Mouse (Mus musculus): ENCODE data around the gene Sh3rf3. TPM values are rescaled to one million over a fixed set of nuclear protein-coding genes. Genes with fewer than 3 reads are reported as not detected.

The Sh3rf3 gene
- total RNA-seq, 2 experiments from 2014 or later: 83.7 to 97.9 TPM

GRCm38 (mm10) chr10:59116331-59116730 is 303.2 kb downstream of the Sh3rf3 start:
- peak in 1 of 2 experiments; percentile 13 for DNase-seq (ENCODE audit: extremely low spot score in 1 of 2, low spot score in 2 of 2)
- intact Hi-C loops (cut with DNase I): loop anchor here (10.0 kb wide), 1 partner anchor 172 kb away; no protein-coding TSS in a partner anchor

- intact Hi-C loops (cut with DNase I): loop anchor here (10.0 kb wide), 1 partner anchor 173 kb away; no protein-coding TSS in a partner anchor
Measured at GRCm38 (mm10) chr10:59117555-59117954, 304.4 kb downstream of the Sh3rf3 start.

GRCm38 (mm10) chr10:59119001-59119400 is 305.8 kb downstream of the Sh3rf3 start:
- intact Hi-C loops (cut with DNase I): loop anchor here (10.0 kb wide), 1 partner anchor 174 kb away; no protein-coding TSS in a partner anchor
- DNase-seq (ENCODE audit: extremely low spot score in 1 of 2, low spot score in 2 of 2): no peak

More at GRCm38 (mm10) chr10:59117555-59117954, 304.4 kb downstream of the Sh3rf3 start:
- DNase-seq (ENCODE audit: extremely low spot score in 1 of 2, low spot score in 2 of 2): peak in 1 of 2 experiments; percentile 12

GRCm38 (mm10) chr10:59119811-59120210 is 306.7 kb downstream of the Sh3rf3 start:
- intact Hi-C loops (cut with DNase I): loop anchor here (10.0 kb wide), 1 partner anchor 175 kb away; no protein-coding TSS in a partner anchor
- peak in 1 of 2 experiments; percentile 1 for DNase-seq (ENCODE audit: extremely low spot score in 1 of 2, low spot score in 2 of 2)

GRCm38 (mm10) chr10:59125497-59125896 is 312.3 kb downstream of the Sh3rf3 start:
- DNase-seq (ENCODE audit: extremely low spot score in 1 of 2, low spot score in 2 of 2): no peak
- intact Hi-C loops (cut with DNase I): no loop called here

- DNase-seq (ENCODE audit: extremely low spot score in 1 of 2, low spot score in 2 of 2): no peak
- intact Hi-C loops (cut with DNase I): no loop called here
Measured at GRCm38 (mm10) chr10:59127637-59128036, 314.5 kb downstream of the Sh3rf3 start.

- intact Hi-C loops (cut with DNase I): no loop called here
- DNase-seq (ENCODE audit: extremely low spot score in 1 of 2, low spot score in 2 of 2): no peak
Measured at GRCm38 (mm10) chr10:59131926-59132628, 318.9 kb downstream of the Sh3rf3 start.

- no peak for DNase-seq (ENCODE audit: extremely low spot score in 1 of 2, low spot score in 2 of 2)
- intact Hi-C loops (cut with DNase I): no loop called here
Measured at GRCm38 (mm10) chr10:59133478-59134009, 320.4 kb downstream of the Sh3rf3 start.

GRCm38 (mm10) chr10:59149956-59150383 is 336.8 kb downstream of the Sh3rf3 start:
- DNase-seq (ENCODE audit: extremely low spot score in 1 of 2, low spot score in 2 of 2): peak in 1 of 2 experiments; percentile 59

GRCm38 (mm10) chr10:59150938-59151657 is 337.9 kb downstream of the Sh3rf3 start:
- no peak for DNase-seq (ENCODE audit: extremely low spot score in 1 of 2, low spot score in 2 of 2)
- intact Hi-C loops (cut with DNase I): no loop called here

More at GRCm38 (mm10) chr10:59149956-59150383, 336.8 kb downstream of the Sh3rf3 start:
- intact Hi-C loops (cut with DNase I): loop anchor here (2.0 kb wide), 1 partner anchor 337 kb away; the partner anchor contains the start of gene Sh3rf3

- no peak for DNase-seq (ENCODE audit: extremely low spot score in 1 of 2, low spot score in 2 of 2)
- intact Hi-C loops (cut with DNase I): no loop called here
Measured at GRCm38 (mm10) chr10:59152544-59153081, 339.5 kb downstream of the Sh3rf3 start.

- no peak for DNase-seq (ENCODE audit: extremely low spot score in 1 of 2, low spot score in 2 of 2)
- intact Hi-C loops (cut with DNase I): no loop called here
Measured at GRCm38 (mm10) chr10:59158627-59159026, 345.5 kb downstream of the Sh3rf3 start.

- intact Hi-C loops (cut with DNase I): no loop called here
- DNase-seq (ENCODE audit: extremely low spot score in 1 of 2, low spot score in 2 of 2): no peak
Measured at GRCm38 (mm10) chr10:59162185-59162897, 349.2 kb downstream of the Sh3rf3 start.

- intact Hi-C loops (cut with DNase I): loop anchor here (2.0 to 5.0 kb wide), 2 partner anchors 56 to 128 kb away; partner anchors contain the start of genes Sept10 and Sowahc
- peak; percentile 42 for DNase-seq (ENCODE audit: extremely low spot score in 1 of 2, low spot score in 2 of 2)
Measured at GRCm38 (mm10) chr10:59166104-59166944, 353.2 kb downstream of the Sh3rf3 start.

- DNase-seq (ENCODE audit: extremely low spot score in 1 of 2, low spot score in 2 of 2): no peak
- intact Hi-C loops (cut with DNase I): no loop called here
Measured at GRCm38 (mm10) chr10:59171042-59171441, 357.9 kb downstream of the Sh3rf3 start.

GRCm38 (mm10) chr10:59172539-59172938 is 359.4 kb downstream of the Sh3rf3 start:
- intact Hi-C loops (cut with DNase I): no loop called here
- no peak for DNase-seq (ENCODE audit: extremely low spot score in 1 of 2, low spot score in 2 of 2)

GRCm38 (mm10) chr10:59179620-59180019 is 366.5 kb downstream of the Sh3rf3 start:
- intact Hi-C loops (cut with DNase I): no loop called here
- no peak for DNase-seq (ENCODE audit: extremely low spot score in 1 of 2, low spot score in 2 of 2)

- intact Hi-C loops (cut with DNase I): no loop called here
- DNase-seq (ENCODE audit: extremely low spot score in 1 of 2, low spot score in 2 of 2): no peak
Measured at GRCm38 (mm10) chr10:59182306-59182705, 369.1 kb downstream of the Sh3rf3 start.
